In the genomic region with DNA sequence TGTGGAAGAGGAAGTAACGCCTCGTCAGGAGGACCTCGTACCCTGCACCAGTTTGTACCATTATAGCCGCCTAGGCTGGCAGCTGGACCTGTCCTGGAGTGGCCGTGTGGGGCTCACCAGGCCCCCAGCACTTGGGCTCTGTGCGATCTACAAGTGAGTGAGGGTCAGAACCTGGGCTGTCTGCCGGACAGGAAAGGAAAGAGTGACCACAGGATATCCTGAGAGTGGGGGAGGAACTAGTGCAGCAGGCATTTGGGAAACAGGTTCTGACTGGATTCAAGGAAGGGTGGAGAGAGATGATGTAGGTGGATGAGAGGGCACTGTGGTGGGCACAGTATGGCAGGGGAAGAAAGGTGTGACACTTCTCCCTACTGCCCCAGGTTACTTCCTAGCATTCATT, we compare ENCODE assay signal across 26 mouse cellular contexts. TPM values are rescaled to one million over a fixed set of nuclear protein-coding genes. Genes with fewer than 3 reads are reported as not detected.
DNase-seq lines count a peak whose midpoint lies in the region; ATAC-seq lines count a peak whose summit lies in the region.
"Had no signal": no experiment of that assay in that cellular context is flagged by ENCODE, and none has a peak within 500 bp of the region (broad histone marks: within the 10 kb centered on the region; RNA-seq: fewer than 3 reads in every experiment).

No protein-coding gene starts in this region.

- no peak overlapping the region for H3K4me2 ChIP-seq in heart, embryonic 13.5 days
- H3K4me2 ChIP-seq in kidney, embryonic 15.5 days: no peak overlapping the region
- no peak overlapping the region for H3K4me2 ChIP-seq in heart, embryonic 14.5 days (ENCODE audit: low read length)
- H3K4me2 ChIP-seq: embryonic facial prominence, embryonic 12.5 days; limb, embryonic 13.5 days; midbrain, embryonic 12.5 days had no signal

- no peaks in the 10 kb centered on the region; the same call in 1 of the 2 replicates for H3K27me3 ChIP-seq in heart, embryonic 13.5 days (replicated peaks)
- H3K27me3 ChIP-seq in kidney, embryonic 15.5 days: no peaks in the 10 kb centered on the region
- no peaks in the 10 kb centered on the region for H3K27me3 ChIP-seq in heart, embryonic 14.5 days (ENCODE audit: control insufficient read depth, insufficient read depth, low read length)
- H3K27me3 ChIP-seq: embryonic facial prominence, embryonic 12.5 days; limb, embryonic 13.5 days; midbrain, embryonic 12.5 days had no signal

- no peak overlapping the region for H3K4me3 ChIP-seq in heart, embryonic 13.5 days
- no peak overlapping the region for H3K4me3 ChIP-seq in kidney, embryonic 15.5 days (replicated peaks)
- H3K4me3 ChIP-seq in heart, embryonic 14.5 days (ENCODE audit: control insufficient read depth in 1 of 2, insufficient read depth in 1 of 2, low read depth in 1 of 2, low read length in 2 of 2): no peak overlapping the region
- H3K4me3 ChIP-seq: embryonic facial prominence, embryonic 12.5 days; erythroblast, embryonic 14.5 days; left cerebral cortex, adult 2 months; limb, embryonic 13.5 days; midbrain, embryonic 12.5 days had no signal

- 47% methylated on average over 7 of the region's 7 CpGs for WGBS in heart, embryonic 13.5 days
- WGBS in kidney, embryonic 15.5 days: 65% methylated on average over 7 of the region's 7 CpGs
- 51% methylated on average over 7 of the region's 7 CpGs for WGBS in heart, embryonic 14.5 days

- DNase-seq in adrenal gland, adult 2 months: peak; percentile 20
- no peak for DNase-seq in adrenal gland, postnatal 10 days
- DNase-seq in heart, postnatal 36 days: no peak
- peak; percentile 22 to 46 for DNase-seq in kidney, postnatal 4 days
- no peak for DNase-seq in left cerebral cortex, adult 9 months (ENCODE audit: low spot score in 2 of 2)
- DNase-seq: adrenal gland, adult 8-10 months; cerebellum, adult 9-10 months; gastrocnemius, postnatal 14 days; layer of hippocampus, adult 9-11 months; right cerebral cortex, postnatal 4 days; thymus, adult 2 months had no signal

- H3K4me1 ChIP-seq in heart, embryonic 13.5 days: peaks cover 18% of the 10 kb centered on the region
- H3K4me1 ChIP-seq in kidney, embryonic 15.5 days: peaks cover 32% of the 10 kb centered on the region
- H3K4me1 ChIP-seq in heart, embryonic 14.5 days (ENCODE audit: control insufficient read depth in 2 of 2, insufficient read depth in 2 of 2, low read length in 2 of 2): peaks cover 7 to 9% of the 10 kb centered on the region in 2 experiments

- H3K27ac ChIP-seq in heart, embryonic 13.5 days (replicated peaks): peak overlapping the region; percentile 25; the same call in 1 of the 2 replicates
- no peak overlapping the region for H3K27ac ChIP-seq in kidney, embryonic 15.5 days
- peak overlapping the region; percentile 44 to 45; a peak in 3 of 4 replicates for H3K27ac ChIP-seq in heart, embryonic 14.5 days (replicated peaks in 1 of 2; ENCODE audit: control insufficient read depth in 1 of 2, insufficient read depth in 1 of 2, low read depth in 2 of 2, low read length in 2 of 2)
- H3K27ac ChIP-seq: embryonic facial prominence, embryonic 12.5 days; left cerebral cortex, adult 2 months; limb, embryonic 13.5 days; liver, embryonic 14.5 days; midbrain, embryonic 12.5 days had no signal

- intact Hi-C loops in heart, postnatal 36 days (cut with DNase I): no loop called here

- ATAC-seq in heart, embryonic 13.5 days (ENCODE audit: extremely low read depth, insufficient number of reproducible peaks, low FRiP score, low TSS enrichment): no peak
- no peak for ATAC-seq in kidney, embryonic 15.5 days (replicated peaks; ENCODE audit: low FRiP score)
- no peak for ATAC-seq in heart, embryonic 14.5 days (ENCODE audit: insufficient number of reproducible peaks, insufficient read depth, low FRiP score, low read depth)
- ATAC-seq: forebrain, embryonic 14.5 days; hindbrain, embryonic 16.5 days; intestine, embryonic 16.5 days had no signal

- no peaks in the 10 kb centered on the region for H3K36me3 ChIP-seq in heart, embryonic 13.5 days
- no peaks in the 10 kb centered on the region for H3K36me3 ChIP-seq in kidney, embryonic 15.5 days
- no peaks in the 10 kb centered on the region for H3K36me3 ChIP-seq in heart, embryonic 14.5 days (ENCODE audit: control insufficient read depth, insufficient read depth, low read length)
- H3K36me3 ChIP-seq: embryonic facial prominence, embryonic 12.5 days; limb, embryonic 13.5 days; midbrain, embryonic 12.5 days had no signal

- H3K9ac ChIP-seq in heart, embryonic 13.5 days: no peak overlapping the region
- no peak overlapping the region for H3K9ac ChIP-seq in kidney, embryonic 15.5 days
- H3K9ac ChIP-seq in heart, embryonic 14.5 days (ENCODE audit: low read length): no peak overlapping the region
- H3K9ac ChIP-seq: embryonic facial prominence, embryonic 12.5 days; limb, embryonic 13.5 days; liver, embryonic 14.5 days; midbrain, embryonic 12.5 days had no signal

- H3K9me3 ChIP-seq in heart, embryonic 13.5 days: no peaks in the 10 kb centered on the region
- no peaks in the 10 kb centered on the region for H3K9me3 ChIP-seq in kidney, embryonic 15.5 days (replicated peaks)
- no peaks in the 10 kb centered on the region for H3K9me3 ChIP-seq in heart, embryonic 14.5 days (ENCODE audit: control insufficient read depth, low read length)
- H3K9me3 ChIP-seq: embryonic facial prominence, embryonic 12.5 days; limb, embryonic 13.5 days; midbrain, embryonic 12.5 days had no signal

RNA-seq across cellular contexts. Expression of a gene that starts 0.5 kb away (rescaled TPM):
- total RNA-seq in adrenal gland, adult 2 months (2021): 1 to 10 TPM; 2.7 to 3.5 TPM
- polyA plus RNA-seq in adrenal gland, adult 2 months (2012; rRNA removed): 8.4 and 12.3 TPM in 2 replicates
- total RNA-seq in adrenal gland, postnatal 10 days (2021): 1 to 10 TPM; 1.5 to 2.9 TPM
- 0.22 and 0.27 TPM in 2 replicates for polyA plus RNA-seq in heart, embryonic 13.5 days (2015; fragmentation: Nextera tagmentation; extraction: Ambion mirVana)
- under 1 TPM; 0.41 to 0.53 TPM for total RNA-seq in heart, postnatal 36 days (2021)
- polyA plus RNA-seq in kidney, embryonic 15.5 days (2015; fragmentation: Nextera tagmentation; extraction: Ambion mirVana): 0.22 and 0.86 TPM in 2 replicates
- polyA plus RNA-seq in heart, embryonic 14.5 days (2014; fragmentation: Nextera tagmentation; extraction: Ambion mirVana): 0.57 and 0.58 TPM in 2 replicates
- total RNA-seq: common myeloid progenitor, adult 5-6 weeks; hematopoietic stem cell, adult 5-6 weeks; megakaryocyte progenitor cell, adult 5-6 weeks had no signal
- polyA plus RNA-seq: erythroblast, embryonic 14.5 days had no signal

RNA-seq across cellular contexts. Expression of a gene that starts 2.9 kb away (rescaled TPM):
- 10 to 100 TPM; 47.3 to 53.6 TPM for total RNA-seq in adrenal gland, adult 2 months (2021)
- 119 and 124 TPM in 2 replicates for polyA plus RNA-seq in adrenal gland, adult 2 months (2012; rRNA removed)
- 10 to 100 TPM; 33.2 to 50.2 TPM for total RNA-seq in adrenal gland, postnatal 10 days (2021)
- polyA plus RNA-seq in heart, embryonic 13.5 days (2015; fragmentation: Nextera tagmentation; extraction: Ambion mirVana): 16.1 and 20.8 TPM in 2 replicates
- 10 to 100 TPM; 10.8 to 15.4 TPM for total RNA-seq in heart, postnatal 36 days (2021)
- polyA plus RNA-seq in kidney, embryonic 15.5 days (2015; fragmentation: Nextera tagmentation; extraction: Ambion mirVana): 27.2 and 29.6 TPM in 2 replicates
- polyA plus RNA-seq in heart, embryonic 14.5 days (2014; fragmentation: Nextera tagmentation; extraction: Ambion mirVana): 24.8 and 26.2 TPM in 2 replicates

RNA-seq across cellular contexts. Expression of a gene that starts 53.1 kb away (rescaled TPM):
- 10 to 100 TPM; 30.9 to 31.3 TPM for total RNA-seq in adrenal gland, adult 2 months (2021)
- 42.5 and 55.2 TPM in 2 replicates for polyA plus RNA-seq in adrenal gland, adult 2 months (2012; rRNA removed)
- 10 to 100 TPM; 20.9 to 38.5 TPM for total RNA-seq in adrenal gland, postnatal 10 days (2021)
- 15.4 and 17.8 TPM in 2 replicates for polyA plus RNA-seq in heart, embryonic 13.5 days (2015; fragmentation: Nextera tagmentation; extraction: Ambion mirVana)
- total RNA-seq in heart, postnatal 36 days (2021): 10 to 100 TPM; 17.7 to 21.5 TPM
- polyA plus RNA-seq in kidney, embryonic 15.5 days (2015; fragmentation: Nextera tagmentation; extraction: Ambion mirVana): 21.2 and 23.6 TPM in 2 replicates
- polyA plus RNA-seq in heart, embryonic 14.5 days (2014; fragmentation: Nextera tagmentation; extraction: Ambion mirVana): 14.4 and 16.5 TPM in 2 replicates

Comparison
In these comparisons a context has a peak if more than half of its experiments do, and no peak if none do; other contexts are left out.
1. DNase-seq: peak in adrenal gland, adult 2 months (single experiment) and kidney, postnatal 4 days (2 of 2); none in adrenal gland, postnatal 10 days (single experiment), heart, postnatal 36 days (0 of 2) and left cerebral cortex, adult 9 months (0 of 2).